Mouse (Mus musculus) CD8-positive naive resting alpha-beta T cell, adult 2 months (primary cell): ENCODE results near the gene Fgfrl1.
A peak's percentile ranks its signal among the peaks of the same experiment; 100 is the strongest.

Experiments
- DNase-seq, 2 experiments: peaks; one replicate each; pipeline ENCODE4 v3.0.0; 2022; ENCODE audit warnings: low read depth in 2 of 2, low spot score in 2 of 2

Fgfrl1 gene

DNA sequence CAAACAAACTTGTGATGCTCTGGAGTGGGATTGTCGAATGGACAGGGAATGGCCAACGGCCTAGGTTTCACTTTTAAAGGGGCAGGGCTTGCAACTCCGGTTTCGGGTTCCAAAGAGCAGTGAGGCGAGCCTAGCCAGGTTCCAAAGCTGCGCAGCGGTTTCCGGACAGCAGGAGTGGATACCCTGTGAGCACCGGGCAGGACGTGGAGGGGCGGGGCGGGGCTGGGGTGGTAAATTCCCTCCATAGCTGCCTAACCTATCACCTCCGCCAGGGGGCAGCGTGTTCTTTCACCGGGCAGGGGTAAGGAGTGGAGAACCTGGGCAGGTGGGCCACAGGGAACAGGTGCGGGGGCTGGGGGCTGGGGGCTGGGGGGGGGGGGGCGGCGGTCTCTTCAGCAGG lies at the start of gene Fgfrl1:
Fgfrl1 (plus strand) TSS at position 112 of the 400 bp plus-strand sequence.
- peak; percentile 56 to 70 for DNase-seq

DNA sequence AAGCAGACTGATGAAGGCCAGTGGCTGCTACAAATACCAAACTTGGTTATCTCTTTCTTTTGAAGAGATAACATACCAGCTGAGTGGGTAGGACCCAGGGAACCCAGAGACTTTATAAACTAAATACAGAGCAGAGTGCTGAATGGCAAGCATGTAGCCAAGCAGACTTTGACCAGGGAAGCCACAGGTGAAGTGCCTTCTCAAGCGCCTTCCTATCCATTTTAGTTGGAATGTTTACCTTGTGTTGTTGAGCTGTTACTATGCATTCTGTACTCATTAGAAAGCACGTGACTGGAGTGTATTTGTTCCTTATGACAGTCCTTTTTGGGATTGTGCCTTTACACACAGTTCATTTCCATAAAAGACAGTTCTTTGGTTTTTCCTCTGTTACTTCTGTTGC lies 48.5 kb upstream of the Fgfrl1 start:
- DNase-seq = no peak

DNA sequence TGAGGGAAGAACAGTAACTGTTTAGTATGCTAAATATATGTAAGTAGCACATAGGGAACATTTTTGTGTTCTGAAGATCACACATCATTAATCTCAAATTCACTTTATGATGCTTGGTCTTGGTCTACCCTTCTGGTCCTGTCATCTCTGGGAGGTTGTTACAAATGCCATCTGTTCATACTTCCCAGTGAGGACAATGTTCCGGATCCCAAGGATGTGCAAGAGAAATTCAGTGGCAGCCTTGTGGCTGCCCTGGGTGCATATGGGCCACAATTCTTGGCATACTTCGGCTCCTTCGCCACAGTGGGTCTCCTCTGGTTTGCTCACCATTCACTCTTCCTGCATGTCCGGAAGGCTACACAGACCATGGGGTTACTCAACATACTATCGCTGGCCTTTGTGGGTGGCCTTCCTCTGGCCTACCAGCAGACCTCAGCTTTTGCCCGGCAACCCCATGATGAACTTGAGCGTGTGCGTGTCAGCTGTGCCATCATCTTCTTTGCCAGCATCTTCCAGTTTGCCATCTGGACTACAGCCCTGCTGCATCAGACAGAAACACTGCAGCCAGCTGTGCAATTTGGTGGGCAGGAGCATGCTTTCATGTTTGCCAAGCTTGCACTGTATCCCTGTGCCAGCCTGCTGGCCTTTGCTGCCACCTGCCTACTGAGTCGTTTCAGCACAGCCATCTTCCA lies 46.4 kb upstream of the Fgfrl1 start:
- DNase-seq = no peak

DNA sequence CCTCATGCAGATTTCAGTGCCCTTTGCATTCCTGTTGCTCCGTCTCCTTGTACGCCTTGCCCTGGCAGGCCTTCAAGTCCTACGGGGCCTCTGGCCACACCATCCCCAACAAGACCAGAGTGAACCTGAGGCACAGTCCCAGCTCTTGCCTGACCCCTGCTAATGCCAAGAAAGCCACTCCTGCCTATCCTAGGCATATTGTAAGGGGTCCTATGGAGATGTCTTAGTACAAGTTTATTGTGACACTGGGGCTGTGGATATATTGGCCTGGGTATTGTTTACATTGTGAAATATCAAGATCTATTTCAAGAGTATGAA lies 45.9 kb upstream of the Fgfrl1 start:
- DNase-seq = no peak

DNA sequence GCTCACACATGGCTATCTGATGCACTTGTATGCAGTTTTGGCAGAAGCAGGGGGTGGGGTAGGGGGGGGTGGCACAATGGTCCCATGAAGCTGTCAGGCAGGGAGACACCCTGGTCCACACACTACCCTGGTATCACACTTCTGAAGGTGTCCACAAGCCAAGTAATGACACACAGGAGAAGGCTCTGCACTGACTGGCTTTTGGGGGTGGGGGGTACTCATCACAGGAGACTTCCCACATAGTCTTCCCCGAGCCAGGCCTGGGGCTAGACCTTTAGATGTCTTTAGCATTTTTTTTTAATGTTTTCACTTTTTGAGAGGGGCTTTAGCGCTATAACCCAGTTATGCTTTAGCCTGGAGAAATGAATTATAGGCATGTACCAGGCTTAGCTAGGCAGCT lies 44.9 kb upstream of the Fgfrl1 start:
- no peak for DNase-seq

DNA sequence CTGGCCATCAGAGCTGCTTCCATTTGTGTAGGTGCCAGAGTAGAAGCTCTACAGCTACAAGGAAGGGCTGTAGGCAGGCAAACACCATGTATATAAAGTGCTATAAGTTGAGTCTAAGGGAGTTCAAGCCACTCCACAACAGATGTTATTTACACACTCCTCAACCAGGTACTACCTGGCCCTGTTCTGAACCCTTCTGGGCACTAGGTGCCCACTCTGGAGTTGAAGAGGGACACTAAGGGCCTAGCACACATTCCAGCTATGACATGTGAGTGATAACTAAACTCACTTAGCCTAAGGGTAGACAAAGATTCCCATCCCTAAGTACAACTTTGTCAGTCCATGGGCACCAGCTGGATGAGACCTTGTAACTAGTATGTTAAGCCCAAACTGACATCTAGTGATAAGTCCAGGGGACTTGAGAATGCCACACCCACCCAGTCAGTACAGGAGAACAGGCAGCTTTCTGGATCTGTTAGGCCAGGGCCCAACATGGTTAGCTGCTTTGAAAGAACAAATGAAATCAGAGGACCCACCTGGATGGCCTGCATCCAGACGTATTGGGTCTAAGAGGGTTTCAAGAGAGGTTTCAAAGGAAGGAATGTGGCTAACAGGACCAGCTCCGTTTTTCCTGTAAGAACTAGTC lies 44.2 kb upstream of the Fgfrl1 start:
- DNase-seq = no peak

DNA sequence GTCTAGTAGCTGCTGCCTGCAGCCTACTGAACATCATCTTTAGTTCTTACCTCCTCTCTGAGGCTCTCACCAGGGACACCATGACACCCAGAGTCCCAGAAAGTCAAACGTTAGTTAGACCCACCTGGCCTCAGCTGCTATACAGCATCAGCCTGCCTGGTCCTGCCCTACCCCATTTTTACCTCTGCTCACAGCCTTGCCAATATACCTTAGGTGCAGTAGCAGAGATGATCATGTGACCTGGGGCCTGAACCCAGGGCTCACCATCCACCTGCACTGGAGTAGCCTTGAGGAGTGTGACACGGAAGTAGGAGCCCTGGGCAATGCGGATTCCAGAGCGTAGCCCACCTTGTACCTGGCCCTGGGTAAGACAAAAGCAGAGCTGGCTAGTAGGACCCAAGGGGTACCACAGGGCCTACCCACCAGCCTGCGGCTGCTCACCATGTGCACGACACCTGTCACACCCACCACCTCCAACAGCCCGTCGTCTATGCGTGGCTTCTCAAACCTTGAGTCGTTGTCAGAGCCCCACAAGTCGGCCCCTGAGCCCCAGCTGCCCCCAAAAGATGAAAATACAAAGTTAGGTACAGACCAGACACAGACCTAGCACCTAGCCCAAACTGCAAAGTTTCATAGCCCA lies 43.1 kb upstream of the Fgfrl1 start:
- no peak for DNase-seq

DNA sequence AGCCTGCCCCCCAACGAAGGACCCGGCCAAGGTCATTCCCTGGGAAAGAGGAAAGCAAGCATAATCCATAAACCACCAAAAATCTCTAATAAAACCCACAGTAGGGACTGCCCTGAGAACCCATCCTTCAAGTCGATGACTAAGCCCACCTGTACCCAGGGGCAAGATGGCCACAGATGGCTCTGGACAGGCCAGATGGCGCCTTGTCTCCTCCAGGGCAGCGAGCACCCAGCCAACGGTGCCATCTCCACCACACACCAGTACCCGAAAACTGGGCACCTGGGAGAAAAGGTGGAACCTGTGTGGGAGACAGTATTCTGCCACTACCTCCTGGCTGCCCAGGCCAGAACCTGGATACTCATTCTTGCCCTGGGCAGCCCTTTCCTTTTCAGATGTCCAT lies 41.8 kb upstream of the Fgfrl1 start:
- no peak for DNase-seq

DNA sequence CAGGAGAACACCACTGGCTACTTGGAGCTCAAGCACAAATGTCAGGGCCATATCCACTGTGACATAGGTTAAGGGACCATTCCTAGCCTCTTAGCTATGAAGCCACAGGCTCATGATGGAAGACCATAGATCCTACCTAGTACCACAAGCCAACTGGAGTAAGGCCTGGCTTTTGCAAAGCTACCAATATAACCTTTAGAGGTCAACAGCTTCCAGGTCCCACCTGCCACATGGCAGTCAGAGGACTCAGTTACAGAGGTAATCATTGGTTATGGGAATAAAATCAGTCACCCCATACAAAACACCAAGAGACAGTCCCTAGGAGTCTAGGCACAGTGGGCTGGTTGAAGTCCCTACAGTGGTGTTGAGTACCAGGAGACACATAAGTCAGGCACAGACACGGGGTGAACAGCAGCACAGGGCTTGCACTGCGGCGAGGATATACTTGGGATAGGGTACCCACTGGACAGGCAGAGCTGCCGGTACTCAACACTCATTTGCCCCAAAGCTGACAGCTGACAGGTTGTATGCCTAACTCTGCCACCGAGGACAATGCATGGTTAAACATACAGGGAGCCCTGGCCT lies 41.0 kb upstream of the Fgfrl1 start:
- DNase-seq = no peak

DNA sequence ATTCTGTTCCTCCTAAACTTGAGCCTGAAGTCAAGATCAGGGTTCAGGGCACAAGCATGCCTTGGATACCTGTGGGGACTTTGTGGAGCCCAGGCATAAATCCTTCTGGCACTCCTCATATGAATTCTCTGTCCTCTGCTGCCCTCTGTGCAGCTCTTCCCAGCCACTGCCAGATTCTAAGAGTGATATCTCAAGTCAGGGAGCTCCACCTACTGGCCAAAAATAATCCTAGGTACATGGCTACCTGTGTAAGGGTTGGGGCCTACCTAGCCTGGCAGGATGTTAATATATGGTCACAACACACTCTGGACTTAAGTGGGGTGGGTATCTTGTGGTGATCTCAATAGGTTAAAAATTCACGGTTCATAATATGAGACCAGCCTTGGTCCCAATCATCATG lies 40.4 kb upstream of the Fgfrl1 start:
- peak; percentile 52 to 67 for DNase-seq

DNA sequence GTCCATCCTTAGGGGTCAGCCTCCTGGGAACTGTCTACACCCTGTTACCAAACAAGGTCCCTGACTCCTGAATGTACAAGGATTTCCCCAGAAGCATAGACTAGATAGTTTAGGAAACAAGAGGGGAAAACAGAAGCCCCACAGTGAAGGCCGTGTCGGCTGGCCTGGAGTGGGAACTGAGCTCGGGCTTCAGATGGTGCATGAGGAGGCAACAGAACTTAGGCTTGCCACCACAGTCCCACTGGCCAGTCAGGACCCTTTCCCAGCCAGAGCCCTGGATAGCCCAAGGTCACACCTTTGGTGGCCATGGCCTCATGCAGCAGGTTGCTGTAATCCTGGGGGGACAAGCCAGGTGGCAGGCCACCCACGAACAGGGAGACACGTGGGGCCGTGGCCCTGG lies 38.8 kb upstream of the Fgfrl1 start:
- DNase-seq = no peak

DNA sequence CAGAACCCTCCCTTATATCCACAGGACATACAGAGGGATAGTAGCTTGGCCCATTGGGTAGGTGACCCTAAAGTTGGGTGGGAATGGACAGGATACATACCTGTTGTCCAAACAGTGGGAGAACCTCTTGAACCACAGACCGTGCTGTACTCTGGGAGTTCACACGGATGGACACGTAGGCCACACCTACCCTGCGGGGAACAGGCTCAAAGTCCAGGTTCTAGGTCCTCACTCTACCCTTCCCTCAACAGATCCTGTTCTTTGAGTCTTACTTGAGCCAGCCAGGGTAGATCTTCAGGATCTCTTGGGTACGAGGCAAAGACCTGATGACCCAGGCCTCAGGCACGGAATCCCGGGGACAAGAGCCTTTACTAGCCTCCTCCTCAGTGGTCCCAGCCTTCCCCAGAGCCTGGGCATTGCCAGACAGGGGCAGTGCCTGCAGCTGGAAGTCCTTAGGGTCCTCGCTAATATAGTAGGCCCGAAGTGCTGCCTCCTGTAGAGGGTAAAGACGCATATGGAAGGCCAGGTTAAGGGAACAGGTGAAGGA lies 37.7 kb upstream of the Fgfrl1 start:
- no peak for DNase-seq

DNA sequence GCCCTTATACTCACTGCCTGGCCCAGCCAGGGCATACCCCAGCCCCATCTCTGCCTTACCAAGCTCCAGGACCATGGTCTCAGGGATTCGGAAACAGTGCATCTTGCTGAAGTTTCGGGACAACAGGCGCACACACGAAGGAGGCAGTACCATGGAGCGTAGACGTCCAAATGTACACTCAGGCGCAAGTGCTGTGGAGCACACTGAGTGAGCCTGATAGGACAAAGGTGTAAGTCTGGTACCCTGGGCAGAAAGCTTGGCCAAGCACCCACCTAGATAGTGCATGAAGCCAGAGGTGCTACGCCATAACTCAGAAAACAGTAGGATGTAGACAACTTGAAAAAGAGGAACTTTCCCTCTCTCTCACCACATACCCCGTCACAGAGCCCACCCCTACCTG lies 36.8 kb upstream of the Fgfrl1 start:
- no peak for DNase-seq

DNA sequence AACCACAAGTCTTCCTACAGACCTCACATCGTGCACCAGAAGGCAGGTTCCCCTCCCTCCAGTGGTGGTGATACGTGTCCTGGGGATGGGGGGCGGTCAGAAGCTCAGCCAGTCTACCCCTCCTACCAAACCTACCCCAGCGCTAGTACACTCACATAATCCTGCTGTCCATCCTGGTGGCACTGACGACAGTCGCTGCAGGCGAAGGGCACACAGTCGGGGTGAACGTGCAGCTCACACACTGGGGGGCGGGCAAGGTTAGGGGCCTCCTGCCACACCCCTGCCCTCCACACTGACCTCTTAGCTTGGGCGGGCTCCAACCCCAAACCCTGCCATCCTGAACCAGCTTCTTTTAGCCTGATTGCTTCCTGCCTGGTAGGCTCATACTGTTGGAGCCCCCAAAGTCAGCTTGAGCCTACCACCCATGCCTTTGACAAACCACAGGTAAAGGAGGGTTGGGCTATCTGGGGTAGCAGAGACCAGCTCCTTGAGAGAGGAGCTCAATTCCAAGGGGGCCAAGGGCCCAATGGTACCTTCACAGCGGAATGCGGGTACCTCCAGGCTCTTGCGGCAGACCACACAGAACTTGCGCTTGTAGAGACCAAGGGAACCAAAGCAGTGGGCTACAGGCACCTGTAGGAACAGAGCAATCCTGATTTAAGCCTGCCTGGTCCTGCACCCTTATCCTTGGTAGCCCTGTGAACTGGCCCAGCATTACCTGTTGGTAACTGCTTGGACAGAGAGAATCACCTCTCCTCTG lies 36.1 kb upstream of the Fgfrl1 start:
- DNase-seq = no peak

DNA sequence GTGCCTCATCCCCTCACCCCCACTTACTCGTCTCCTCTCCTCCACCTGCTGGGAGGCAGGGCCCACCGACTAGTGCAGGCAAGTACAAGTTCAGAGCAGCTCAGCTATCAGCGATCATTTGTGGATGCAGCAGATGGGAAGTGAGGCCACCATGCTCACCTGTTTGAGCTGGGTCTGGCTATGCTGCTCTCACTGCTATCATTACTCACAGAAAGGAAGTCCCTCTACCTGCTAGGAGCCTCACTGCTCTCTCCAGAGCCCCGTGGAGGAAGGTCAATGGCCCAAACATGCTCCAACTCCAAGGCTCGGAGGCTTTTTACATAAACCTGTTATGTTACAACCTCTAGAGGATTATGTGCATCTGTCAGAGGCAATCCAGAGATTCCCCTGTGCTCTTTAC lies 34.8 kb upstream of the Fgfrl1 start:
- DNase-seq = no peak

DNA sequence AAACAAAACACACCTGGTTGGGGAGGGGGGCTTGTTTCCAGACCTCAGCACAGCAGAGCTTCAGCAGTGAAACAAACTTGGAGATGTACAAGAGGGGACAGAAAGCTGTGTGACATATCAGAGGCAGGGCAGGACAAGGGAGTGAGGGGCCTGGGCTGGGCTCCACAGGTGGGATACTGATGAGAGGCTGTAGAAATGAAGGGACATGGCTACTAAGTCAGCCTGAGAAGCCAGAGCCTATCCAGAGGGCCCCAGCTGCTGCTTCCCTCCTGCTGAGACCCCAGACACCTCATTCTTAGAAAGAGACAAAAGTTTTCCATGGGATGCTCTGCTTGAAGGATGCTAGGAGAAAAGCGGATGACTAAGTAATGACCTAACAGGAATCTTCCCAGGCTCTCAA lies 33.6 kb upstream of the Fgfrl1 start:
- DNase-seq = no peak

DNA sequence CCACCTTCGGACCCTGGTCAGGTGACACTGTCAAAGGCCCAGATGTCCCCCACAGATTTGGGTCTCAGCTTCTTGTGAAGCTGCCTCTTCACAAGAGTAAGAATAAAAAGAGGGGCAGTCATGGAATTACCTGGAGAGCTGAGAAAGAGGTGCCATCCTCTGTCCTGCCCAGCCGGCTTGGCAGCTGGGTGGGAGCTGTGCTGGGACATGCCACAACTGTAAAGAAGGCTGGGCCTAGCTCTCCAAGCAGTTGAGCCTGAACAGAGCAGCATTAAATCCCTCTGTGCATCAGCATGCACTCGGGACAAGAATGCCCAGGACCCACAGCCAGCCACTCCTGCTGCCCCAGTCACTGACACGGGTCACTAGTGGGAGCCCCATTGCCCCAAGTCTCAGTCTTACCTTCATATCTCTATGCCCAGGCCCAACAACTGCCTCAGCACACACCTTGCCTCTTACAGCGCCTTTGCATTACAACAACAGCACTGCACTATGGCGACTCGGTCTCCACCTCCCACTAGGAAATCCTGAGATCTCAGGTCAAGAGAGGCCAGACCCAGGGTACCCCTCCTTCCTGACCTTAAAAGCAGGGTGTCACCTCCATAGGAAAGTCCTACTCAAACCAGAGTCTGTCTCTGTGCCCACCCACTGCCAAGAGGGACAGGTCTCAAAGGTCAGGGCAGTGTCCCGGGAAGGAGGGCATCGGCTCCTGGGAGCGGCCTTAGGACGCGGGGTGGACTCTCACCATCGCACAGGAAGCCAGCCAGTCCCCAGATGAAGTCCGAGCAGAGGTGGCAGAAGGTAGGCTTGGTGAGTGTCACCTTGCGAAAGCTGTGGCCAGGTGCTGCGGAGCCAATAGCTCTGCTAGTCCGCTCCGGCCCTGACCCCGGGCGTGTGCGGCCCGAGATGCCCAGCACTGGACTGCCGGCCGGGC lies 32.2 kb upstream of the Fgfrl1 start, which contains the start of gene Idua:
Idua (plus strand) TSS at position 634 of the 934 bp plus-strand sequence.
- peak in 1 of 2 experiments; percentile 15 for DNase-seq

DNA sequence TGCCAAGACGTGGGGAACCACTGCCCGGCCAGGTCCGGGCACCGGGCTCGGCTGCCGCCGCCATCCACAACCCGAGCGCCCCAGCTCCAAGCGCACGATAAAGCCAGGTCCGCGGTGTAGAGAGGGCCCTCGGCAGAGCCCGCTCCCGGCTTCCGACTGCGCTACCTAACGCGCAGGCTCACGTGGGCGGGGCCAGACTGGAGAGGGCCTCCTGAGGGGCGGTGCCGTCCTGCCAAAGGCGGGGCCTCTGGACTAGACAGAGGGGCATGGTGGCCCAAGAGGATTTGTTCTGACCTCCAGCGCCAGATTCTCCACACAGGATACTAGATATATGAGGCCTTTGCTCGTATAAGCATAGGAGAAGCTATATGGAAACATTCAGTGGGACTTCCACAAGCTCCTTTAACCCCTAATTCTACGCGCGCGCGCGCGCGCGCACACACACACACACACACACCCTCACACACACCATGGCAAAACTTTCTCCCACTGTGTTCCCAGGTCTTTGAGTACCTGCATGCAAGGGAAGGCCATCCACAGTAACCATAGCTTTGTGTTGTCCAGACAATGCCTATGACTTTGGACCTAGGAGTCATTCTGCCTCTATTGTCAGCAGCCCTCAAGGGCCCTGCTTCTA lies 31.4 kb upstream of the Fgfrl1 start:
- peak; percentile 75 to 78 for DNase-seq

DNA sequence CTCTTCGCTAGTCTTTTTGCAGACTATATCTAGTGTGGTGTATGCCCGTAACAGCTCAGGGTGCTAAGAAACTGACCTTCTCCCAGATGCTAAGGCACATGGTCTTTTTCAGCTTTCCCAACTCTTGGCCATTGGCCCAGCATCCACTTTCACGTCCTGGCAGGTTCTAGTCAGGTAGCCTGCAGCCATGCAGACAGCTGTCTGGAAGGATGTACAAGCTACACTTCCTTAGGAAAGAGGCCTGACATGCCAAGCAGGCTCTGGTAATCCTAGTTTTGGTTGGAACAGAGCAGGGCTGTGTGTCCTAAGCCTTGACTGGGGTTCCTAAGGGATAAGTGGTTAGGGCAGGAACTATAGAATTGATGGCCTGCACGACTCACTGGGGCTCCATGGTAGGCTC lies 29.4 kb upstream of the Fgfrl1 start:
- no peak for DNase-seq

DNA sequence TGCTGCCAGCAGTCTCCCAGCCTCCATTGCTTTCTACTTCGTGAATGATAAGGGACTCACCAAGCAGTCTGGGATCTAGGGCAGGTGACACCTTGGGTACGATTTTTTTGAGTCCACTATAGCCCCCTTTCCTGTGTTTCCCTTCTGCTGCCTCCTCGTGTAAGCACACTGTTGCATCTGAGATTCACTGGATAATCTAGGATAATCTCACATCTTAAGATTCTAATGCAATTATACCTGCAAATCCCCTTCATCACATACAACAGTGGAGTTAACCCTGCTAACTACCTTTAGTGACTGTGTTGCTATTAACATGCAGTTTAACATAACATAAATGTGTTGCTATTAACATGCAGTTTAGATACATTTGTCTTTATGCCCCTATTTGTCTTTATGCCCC lies 27.1 kb upstream of the Fgfrl1 start:
- no peak for DNase-seq
